Mouse (Mus musculus) heart, adult 11 months (tissue): ENCODE results near the gene Gm9936.
"Not testable (repeated sequence)": the region's sequence is repeated elsewhere in the genome, so short reads cannot be mapped to it uniquely, and the experiment has no call there.

ENCODE experiments used
- DNase-seq: peaks from one replicate; pipeline ENCODE4 v3.0.0; 2022

Gm9936 gene

DNA sequence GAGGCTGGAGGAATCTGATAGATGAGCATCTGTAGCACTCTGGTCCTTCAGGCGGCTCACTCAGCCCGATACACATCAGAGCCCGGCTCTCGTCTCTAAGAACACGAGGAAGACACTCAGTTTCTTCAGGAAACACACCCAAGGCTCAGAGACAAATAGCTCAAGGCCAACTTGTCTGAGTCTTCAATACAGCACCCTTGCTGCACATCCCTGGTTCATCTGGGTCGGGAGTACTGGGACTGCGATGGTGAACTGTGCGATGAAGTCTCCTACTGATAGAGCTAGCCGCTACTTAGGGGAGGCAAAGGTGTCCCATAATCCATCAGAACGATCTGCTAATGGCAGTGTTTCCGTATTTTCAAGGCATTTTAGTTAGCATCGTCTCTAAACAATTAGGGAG, at the start of gene Gm9936:
TSS of gene Gm9936 (minus strand) at position 101 of the 400 bp plus-strand sequence.
- peak; percentile 48 for DNase-seq

DNA sequence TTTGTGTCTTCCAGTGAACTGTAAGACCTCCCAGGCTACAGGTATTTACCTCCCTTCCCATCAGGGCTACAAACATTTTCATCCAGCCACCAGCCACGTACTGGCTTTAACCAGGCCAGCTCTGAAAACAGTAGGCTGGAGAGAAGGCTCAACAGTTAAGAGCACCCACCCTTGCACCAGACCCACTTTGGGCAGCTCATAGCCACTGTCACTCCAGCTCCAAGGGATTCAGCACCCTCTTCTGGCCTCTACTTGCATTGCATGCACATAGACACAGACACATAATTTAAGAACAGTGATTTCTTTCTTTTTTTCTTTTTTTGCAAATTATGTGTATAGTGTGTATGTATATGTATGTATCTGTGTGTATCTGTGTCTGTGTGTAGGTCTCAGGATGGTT, 43.9 kb upstream of the Gm9936 start:
- peak; percentile 71 for DNase-seq

DNA sequence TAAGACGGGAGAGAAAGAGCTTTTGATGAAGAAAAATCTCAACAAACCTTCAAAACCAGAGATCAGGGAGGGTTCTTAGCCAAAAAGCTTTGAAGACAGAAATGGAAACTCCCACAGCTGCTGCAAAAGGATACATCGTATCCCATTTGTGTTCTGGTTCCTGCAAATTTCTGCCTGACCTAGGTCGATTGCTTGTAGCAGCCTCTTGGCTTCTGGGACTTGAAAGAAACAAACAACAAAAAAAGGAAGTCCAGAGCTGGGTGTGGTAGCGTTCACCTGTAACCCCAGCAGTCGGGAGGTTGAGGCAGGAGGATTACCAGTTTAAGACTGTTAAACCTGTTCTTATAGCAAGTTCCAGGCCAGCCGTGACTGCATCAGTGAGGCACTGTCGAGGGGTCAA, 40.4 kb upstream of the Gm9936 start:
- DNase-seq = peak; percentile 68

DNA sequence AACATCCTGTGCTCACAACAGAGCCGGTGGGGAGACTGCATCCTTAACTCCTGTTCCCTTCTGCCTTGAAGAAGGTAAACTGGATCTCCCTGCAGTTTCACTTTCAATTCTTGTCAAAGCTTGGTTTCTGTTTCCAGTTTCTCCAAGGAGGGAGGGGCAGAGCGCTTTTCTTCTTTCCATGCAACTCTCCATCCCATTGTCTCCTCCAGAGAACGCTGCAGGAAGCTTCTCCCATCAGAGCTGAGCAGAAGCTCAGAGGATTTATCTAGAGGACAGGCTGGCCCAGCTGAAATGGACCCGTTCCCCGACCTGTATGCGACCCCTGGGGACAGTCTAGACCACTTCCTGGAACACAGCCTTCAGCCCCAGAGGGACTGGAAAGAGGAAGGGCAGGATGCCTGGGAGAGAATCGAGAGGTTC, 38.9 kb upstream of the Gm9936 start:
- peak; percentile 98 for DNase-seq

DNA sequence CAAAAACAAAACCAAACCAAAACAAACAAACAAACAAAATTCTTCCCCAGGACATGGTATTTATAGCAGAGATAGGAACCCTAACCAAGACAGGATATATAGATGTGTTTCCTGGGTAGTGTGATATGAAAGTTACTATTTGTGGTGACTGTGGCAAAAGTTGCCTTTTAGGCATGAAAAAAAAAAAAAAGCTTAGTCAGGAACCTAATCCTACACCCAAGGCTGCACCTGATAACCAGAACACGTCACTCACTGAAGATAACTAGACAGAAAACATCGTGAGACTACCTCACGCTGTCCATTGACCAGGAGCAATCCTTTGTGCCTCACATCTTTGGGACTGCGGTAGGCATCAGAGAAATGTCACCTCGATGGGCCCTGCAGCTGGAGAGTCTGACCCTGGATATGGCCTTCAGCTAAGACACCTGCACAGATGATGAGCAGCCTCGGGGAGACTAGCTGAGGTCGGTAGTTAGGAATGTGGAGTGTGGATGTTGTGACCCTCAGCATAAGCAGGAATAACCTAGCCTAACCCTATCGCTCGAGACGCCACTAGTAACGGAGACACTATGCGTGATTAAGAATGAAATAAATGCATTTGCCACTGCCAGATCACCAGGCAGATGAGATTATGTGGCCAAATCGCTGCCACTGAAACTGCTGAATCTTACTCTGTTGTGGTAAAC, 38.3 kb upstream of the Gm9936 start, which contains the start of gene Oasl2:
TSS of gene Oasl2 (plus strand) at position 249 of the 686 bp plus-strand sequence.
- DNase-seq = peak; percentile 76

DNA sequence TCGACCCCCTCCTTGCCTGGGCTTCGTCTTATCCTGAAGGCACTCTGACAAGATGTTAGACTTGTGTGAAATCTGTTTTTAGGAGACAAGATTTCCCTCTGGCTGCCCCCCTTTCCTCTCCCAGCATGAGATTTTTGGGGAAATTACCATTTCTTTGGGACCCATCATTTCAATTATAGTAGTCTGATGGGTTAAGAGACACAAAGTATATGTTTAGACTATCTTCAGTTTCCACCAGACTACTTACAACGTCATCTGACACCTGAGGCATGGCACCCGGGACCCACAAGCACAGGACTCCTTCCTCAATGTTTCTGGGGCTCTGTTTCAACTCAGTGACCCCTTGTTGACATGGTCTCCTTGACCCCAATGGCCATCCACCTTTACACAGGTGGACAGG, 37.1 kb upstream of the Gm9936 start:
- peak; percentile 62 for DNase-seq

DNA sequence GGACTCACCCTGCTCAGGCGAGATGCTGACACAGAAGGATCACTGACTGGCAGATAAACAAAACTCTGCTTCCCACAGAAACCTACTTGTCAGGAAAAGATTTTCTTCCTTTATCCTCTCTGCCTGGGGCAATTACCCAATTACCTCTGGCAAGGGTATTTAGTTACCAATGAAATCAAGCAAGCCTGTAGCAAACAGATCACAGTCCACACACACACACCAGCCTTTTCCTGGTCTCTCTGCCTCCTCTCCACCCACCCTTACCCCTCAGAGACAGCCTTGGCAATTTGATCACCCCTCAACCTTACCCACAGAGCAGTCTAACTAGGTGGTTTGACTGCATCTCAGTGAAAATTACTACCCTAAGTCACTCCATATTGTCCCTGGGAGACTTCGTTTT, 30.5 kb upstream of the Gm9936 start:
- no peak for DNase-seq

DNA sequence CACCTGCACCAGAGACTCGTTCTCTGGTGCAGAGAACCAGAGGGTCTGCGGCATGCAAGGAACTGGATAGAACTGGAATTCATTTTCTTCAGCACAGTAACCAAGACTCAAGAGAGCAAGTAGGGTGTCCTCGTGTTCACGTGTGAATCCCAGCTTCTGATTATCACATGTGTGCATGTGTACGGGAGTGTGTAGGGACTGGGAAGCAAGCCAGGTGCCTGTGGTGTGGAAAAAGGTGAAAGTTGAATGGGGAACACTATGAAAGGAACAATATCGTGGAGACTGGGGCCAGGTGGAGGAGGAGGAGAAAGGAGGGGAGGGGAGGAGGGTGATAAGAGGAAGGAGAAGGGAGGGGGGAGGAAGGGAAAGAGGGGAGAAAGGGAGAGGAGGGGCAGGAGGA, 28.3 kb upstream of the Gm9936 start:
- peak; percentile 54 for DNase-seq

DNA sequence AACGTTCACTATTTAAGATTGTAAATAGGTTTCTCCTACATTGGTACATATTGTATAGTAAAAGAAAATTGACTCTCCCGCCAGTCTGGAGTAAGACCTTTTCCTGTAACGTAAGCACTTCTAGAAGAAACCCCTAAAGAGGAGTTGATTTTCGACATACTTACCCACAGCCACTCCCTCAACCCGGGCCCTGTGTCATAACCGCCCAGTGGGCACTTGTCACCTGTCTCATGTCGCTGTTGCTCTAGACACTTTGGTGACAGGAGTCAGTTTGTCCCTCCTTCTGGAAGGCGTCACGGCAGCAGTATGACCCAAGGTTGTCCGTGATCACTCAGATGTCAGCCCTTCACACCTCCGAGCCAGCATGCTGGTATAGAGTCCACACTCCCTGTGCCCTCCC, 24.5 kb upstream of the Gm9936 start:
- peak; percentile 60 for DNase-seq

DNA sequence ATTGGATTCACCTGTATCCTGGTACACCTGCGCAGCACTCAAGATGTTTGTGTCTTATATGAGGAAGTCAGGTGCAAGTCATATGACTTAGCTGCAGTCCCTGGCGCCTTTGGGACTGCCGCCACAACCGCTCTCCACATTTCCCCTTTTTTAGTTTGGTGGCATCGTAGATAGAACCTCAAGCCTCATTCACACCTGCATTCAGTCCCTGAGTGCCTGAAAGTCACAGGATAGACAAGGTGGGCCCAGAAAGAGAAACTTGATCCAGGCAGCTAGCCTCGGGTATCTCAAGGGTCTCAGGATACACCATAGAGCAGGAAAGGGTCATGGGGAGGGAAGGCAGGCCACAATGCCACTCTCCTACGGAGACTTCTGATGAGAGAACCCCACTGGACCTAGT, 23.8 kb upstream of the Gm9936 start:
- peak; percentile 79 for DNase-seq

DNA sequence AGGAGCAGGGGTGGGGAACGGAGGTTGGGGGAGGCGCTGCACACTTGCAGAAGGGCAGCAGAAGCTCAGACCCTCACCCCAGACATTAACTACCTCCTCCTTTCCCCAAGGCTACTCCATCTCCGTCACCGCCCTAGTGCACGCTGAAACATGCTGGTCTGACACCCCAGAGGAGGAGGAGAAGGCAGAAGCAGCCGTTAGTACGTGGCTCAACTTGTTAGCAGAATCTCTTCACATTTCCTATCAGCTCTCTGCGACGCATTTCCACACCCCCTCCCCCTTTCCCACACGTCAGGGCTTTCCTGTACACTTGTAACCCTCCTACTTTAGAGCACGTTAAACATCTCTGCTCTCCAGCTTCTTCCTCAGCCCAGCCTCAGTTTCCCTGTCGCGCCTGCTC, 20.9 kb upstream of the Gm9936 start:
- DNase-seq = peak; percentile 50

DNA sequence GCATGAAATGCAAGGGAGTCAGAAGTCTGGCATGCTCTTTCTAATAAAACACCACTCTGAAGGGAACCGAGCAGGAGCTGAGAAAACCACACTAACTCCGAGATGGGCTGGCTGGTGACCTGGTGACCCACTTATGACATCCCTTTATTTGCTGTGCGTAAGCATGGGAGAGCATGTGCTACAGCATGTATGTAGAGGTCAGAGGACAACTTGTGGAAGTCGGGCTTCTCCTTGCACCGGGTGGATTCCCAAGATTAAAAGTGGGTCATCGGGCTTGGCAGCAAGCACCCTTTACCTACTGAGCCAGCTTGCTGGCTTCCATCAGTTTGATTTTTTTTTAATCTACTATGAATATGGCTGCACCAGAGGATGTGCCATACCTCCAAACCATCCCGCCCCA, 19.0 kb upstream of the Gm9936 start:
- peak; percentile 57 for DNase-seq

DNA sequence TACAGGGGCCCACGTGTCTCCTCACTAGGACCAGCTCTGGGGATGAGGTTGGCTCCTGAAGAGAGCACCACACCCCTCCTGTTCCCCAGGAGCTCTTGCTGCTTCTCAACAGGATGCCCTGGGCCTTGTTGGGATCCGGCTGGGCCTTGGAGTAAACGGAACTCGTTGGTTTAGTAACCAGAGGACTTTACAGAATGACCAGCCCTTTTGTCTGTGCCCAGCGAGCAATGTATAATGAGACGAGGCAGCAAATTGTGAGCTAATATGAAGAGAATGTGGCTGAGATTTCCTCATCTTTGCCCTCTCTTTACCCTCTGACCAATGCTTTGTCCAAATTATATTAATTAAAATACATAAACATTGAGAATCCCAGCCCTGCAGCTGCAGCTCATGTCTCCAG, 17.8 kb upstream of the Gm9936 start:
- peak; percentile 80 for DNase-seq

DNA sequence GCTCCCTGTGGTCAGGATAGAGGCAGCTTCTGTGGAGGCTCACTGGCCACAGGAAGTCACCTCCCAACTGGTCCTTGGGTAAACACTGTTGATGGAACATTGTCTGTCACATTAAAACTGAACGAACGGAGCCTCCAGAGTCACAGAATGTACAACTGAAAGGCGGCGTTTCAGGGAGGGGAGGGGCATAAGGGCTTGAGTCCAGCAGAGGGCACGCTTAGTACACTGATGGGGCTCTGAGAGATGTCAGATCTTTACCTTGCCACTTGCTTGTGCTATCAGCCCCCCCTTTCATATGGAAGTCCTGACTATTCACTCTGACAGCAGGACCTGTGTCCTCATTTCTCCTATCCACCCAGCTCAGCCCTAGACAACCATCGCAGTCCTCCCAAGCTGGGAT, 17.4 kb upstream of the Gm9936 start:
- DNase-seq = no peak

DNA sequence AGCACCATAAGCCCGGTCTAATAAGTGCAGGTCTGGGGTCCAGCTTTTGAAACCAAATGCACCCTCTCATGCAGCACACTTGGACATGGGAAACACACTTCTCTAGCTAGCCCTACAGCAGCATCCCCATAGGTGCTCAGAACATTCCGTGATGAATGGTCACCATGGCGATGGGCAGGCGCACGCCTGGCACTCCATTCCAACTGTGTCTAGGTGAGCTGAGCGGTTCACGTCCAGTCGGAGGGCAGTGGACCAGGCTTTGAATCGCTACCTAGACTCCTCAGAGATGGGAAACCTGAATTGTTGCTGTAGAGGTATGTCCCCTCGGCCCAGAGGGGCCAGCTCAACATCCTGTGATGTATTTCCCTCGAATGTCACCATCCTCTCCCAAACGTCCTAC, 6.8 kb upstream of the Gm9936 start:
- DNase-seq = no peak

DNA sequence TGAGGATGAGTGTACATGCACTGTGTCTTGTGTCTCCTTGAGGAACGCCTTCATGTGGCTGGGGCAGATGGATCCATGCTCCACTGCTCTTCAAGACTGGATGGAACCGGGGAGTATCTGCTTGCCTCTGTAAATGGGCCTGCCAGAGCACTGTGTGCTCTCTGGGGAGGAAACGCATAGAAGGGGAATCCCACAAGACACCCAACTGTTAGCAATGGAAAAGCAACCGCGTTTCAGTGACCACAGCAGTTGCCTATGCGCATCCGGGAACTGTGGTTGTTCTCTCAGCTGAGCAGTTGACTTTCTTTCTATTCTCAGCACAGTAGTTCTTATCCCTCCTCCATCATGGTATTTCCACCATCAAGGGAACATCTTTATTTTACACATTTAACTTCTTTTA, 6.3 kb upstream of the Gm9936 start:
- DNase-seq = no peak

DNA sequence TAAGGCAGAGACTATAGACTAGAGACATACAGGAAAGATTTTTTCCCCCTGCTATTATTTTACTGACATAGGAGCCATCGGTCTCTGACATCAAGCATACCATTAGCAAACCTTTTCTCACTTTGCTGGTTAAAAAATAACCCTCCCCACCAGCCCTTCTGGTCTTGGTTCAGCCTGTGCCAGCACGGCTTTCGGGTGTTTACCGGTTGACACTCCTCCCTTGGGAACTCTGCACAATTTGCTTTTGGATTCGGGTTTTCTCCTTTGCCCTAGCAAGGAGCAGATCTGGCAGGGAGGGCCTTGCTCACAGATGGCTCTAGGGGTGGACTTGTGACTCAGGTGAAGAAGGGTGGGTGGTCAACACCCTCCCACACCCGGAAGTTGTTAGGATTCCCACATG, 3.2 kb upstream of the Gm9936 start:
- DNase-seq = no peak

DNA sequence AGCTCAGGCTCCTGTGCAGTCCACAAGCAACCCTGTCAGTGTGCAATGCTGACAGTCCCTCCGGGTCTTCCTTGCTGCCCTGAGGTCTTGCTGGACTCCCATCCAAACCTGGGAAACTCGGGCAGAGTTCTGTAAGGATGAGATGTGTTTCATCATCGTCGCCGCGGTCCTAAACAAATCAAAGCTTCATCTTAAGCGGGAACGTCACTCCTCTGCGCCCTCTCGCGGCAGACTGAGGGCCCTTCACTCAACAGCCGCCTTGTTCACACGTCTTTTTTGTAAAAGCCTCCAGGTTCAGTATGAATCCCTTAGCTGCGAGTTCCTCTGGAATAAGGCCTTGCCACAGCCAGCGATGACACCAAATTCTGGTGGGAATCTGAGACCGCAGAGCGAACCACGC, 771 bp upstream of the Gm9936 start:
- peak; percentile 90 for DNase-seq

DNA sequence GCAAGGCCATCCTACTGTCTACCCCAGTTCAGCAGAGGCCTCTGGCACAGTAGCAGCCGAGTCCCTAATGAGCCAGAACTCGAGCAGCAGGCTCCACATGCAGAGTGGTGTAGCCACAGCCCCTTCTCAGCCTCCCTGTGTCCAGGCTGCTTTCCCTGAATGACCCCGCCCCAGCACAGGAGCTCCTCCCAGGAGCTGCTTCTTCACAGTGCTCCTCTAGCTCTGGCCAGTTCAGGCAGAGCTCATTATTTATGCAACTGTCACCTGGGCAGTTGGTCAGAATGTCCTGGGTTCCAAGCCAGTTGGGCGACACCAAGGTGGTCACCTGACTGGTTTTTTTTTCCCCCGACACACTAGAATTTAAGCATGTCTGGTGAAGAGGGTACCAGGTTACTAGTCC, 5.1 kb downstream of the Gm9936 start, which contains the start of gene 4930519G04Rik:
TSS of gene 4930519G04Rik (plus strand) at position 301 of the 400 bp plus-strand sequence.
- not testable (repeated sequence) for DNase-seq

DNA sequence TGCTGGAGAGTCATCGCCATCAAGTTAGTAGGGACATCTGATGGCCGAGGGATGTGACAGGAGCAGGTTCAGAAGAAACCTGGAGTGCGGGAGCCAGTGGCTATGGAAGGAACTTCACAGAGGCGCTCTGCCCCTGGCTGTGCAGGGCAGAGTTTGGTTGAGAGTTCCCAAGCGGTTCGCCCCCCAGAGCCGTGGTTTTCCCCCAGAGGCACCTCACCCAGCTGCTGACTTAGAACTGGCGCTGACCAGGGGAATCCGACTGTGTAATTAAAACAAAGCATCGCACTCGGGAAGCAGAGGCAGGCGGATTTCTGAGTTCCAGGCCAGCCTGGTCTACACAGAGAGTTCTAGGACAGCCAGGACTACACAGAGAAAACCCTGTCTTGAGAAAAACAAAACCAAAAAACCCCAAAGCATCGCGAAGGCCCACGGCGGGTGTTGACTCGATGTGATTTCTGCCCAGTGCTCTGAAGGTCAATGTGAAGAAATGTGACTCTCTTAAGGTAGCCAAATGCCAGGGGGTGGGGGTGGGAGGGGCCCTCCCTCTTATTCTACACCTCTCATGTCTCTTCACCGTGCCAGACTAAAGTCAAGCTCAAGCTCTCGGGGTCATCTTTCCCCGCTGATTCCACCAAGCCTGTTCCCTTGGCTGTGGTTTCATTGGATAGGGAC, 6.8 kb downstream of the Gm9936 start:
- peak; percentile 84 for DNase-seq

DNA sequence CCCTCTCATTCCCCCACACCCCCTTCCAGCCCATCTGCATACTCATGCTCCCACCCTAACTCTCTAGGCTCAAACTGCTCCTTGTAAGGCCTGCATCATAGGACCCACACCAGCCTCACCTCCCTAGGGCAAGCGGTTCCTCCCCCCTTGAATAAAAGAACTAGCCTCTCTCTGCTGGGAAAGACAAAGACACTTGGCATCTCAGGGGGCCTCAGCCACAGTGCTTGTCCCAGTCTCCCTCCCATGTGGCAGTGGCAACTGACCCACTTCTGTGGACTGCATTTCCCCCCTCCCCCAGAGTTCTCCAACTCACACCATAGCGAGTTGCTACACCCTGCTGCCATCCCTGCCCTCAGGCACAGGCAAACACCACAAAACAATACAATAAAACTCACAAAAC, 14.1 kb downstream of the Gm9936 start:
- DNase-seq = peak; percentile 76

DNA sequence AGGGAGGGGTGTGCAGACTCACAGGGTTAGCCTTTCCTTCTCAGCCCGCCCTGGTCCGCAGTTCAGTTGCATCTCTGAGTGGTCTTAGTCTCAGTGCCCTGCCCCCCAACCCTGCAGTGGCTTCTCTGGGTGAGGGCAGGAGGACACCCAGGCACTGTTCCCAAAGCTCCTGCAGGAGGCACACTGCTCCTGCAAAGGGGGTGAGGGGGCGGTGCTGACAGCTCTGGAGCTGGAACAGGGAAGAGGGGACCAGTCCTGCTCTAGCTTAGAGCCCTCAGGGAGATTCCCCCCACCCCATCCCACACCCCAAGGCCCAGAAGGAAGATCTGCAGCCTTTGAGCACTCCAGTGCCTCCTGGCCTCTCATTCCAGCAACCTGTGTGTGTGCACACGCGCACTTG, 15.8 kb downstream of the Gm9936 start:
- peak; percentile 76 for DNase-seq

DNA sequence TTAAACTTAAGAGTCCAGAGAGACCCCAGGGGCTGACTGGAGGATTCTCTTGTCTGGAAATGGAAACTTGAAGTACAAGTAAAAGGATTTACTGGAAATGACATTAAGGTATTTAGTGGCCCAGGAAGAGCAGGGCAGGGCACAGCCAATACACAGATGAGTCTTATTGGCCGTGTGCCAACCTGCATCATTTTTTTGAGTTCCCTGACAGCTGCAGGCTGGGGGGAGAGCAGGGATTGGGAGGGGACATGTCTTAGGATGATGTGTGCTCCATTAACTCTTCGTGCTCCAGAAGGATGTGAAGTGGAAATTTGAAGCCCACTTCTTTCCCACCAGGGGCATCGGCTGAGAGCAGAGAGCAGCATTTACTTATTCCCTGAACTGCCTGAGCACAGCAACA, 16.3 kb downstream of the Gm9936 start:
- not testable (repeated sequence) for DNase-seq

DNA sequence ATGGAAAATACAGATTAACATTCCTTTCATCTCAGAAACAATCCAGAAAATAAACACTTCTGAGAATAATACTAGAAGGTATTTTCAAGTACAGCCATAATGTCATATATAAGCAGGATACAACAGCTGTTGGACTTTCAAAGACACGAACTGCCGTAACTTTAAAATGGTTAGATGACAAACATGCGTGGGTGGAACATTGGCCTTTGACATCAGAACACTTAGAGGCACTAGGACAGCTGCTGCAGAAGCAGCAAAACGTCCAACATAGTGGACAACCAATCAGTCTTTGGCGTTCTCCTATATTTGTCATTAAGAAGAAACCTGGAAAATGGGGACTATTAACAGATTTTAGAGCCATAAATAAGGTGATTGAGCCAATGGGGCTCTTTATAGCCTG, 18.0 kb downstream of the Gm9936 start:
- not testable (repeated sequence) for DNase-seq

DNA sequence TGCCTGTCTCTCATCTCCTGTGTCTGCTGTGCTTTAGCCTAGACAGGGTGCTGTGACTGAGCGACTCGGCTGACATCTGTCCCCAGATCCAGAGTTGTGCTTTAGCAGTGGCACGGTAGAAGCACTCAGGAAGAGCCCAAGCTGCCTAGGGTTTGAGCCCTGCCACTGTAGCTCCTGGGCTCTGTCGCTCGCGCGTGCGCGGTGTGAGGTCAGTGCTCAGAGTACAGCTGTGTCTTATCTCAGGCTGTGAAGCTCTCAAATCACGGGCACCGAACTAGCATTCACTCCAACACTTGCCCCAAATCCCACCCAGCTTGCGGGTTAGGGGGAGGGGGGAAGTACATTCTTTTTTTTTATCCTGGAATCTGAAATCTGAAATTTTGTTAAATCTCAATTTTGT, 21.6 kb downstream of the Gm9936 start:
- DNase-seq = no peak
